Mouse (Mus musculus): Measurements from ENCODE around the gene Mybpc1. TPM values are rescaled to one million over a fixed set of nuclear protein-coding genes. Genes with fewer than 3 reads are reported as not detected.
"Not testable (repeated sequence)": the region's sequence is repeated elsewhere in the genome, so short reads cannot be mapped to it uniquely, and the experiment has no call there.

Gene Mybpc1
- polyA plus RNA-seq, 1 experiment: 0.26 TPM

DNA sequence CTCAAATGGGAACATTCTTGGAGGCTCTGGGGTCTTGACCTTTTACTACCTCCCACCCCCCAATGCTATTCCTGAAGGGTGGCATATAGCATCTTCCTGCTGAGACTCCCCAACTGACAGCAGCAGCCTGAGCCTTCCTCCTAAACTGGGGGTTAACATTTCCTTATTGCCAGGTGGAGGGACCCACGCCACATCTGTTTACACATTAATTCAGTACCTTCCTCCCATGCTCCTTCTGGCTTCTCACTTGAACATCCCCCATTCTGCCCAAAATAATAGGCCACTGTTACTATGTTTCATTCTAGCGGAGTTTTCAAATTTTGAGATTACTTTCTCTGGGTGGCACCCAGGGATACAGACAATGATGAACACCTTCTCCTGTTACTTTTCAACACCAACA lies 80.9 kb downstream of the Mybpc1 start:
- TF ChIP-seq POLR2A (IDR thresholded peaks at IDR 0.05; ENCODE audit: control insufficient read depth, extremely low read depth, insufficient read depth, low read length, poor library complexity) (no peak), CTCF (IDR thresholded peaks at IDR 0.05; ENCODE audit: borderline replicate concordance, control insufficient read depth, extremely low read depth, insufficient read depth, low read length, poor library complexity) (no peak)
- no peak overlapping the region for H3K4me3 ChIP-seq (ENCODE audit: control insufficient read depth, insufficient read depth, low read length)
- no peak overlapping the region for H3K27ac ChIP-seq (ENCODE audit: control insufficient read depth, insufficient read depth, low read length)
- H3K36me3 ChIP-seq (ENCODE audit: control insufficient read depth, insufficient read depth, low read length): no peaks in the 10 kb centered on the region
- H3K4me1 ChIP-seq (replicated peaks; ENCODE audit: control insufficient read depth, insufficient read depth, low read length): no peaks in the 10 kb centered on the region
- 97% methylated on average over 2 of the region's 2 CpGs for WGBS
- H3K27me3 ChIP-seq (ENCODE audit: control insufficient read depth, insufficient read depth, low read length): no peaks in the 10 kb centered on the region
- no peak for DNase-seq

- TF ChIP-seq POLR2A (IDR thresholded peaks at IDR 0.05; ENCODE audit: control insufficient read depth, extremely low read depth, insufficient read depth, low read length, poor library complexity): no peak
- TF ChIP-seq CTCF (IDR thresholded peaks at IDR 0.05; ENCODE audit: borderline replicate concordance, control insufficient read depth, extremely low read depth, insufficient read depth, low read length, poor library complexity): no peak
- DNase-seq: no peak
- Histone ChIP-seq H3K27me3 (ENCODE audit: control insufficient read depth, insufficient read depth, low read length) (no peaks in the 10 kb centered on the region), H3K4me3 (ENCODE audit: control insufficient read depth, insufficient read depth, low read length) (no peak overlapping the region), H3K27ac (ENCODE audit: control insufficient read depth, insufficient read depth, low read length) (no peak overlapping the region), H3K4me1 (replicated peaks; ENCODE audit: control insufficient read depth, insufficient read depth, low read length) (no peaks in the 10 kb centered on the region), H3K36me3 (ENCODE audit: control insufficient read depth, insufficient read depth, low read length) (no peaks in the 10 kb centered on the region)
- WGBS: 96% methylated on average over 1 of the region's 1 CpGs
These were observed 81.7 kb downstream of the Mybpc1 start for GRCm38 (mm10) chr10:88523212-88523611.

GRCm38 (mm10) chr10:88522795-88523194 lies 82.2 kb downstream of the Mybpc1 start:
- 95% methylated on average over 8 of the region's 8 CpGs for WGBS
- no peak overlapping the region for H3K27ac ChIP-seq (ENCODE audit: control insufficient read depth, insufficient read depth, low read length)
- H3K4me3 ChIP-seq (ENCODE audit: control insufficient read depth, insufficient read depth, low read length): no peak overlapping the region
- H3K36me3 ChIP-seq (ENCODE audit: control insufficient read depth, insufficient read depth, low read length): no peaks in the 10 kb centered on the region
- H3K4me1 ChIP-seq (replicated peaks; ENCODE audit: control insufficient read depth, insufficient read depth, low read length): no peaks in the 10 kb centered on the region
- TF ChIP-seq POLR2A (IDR thresholded peaks at IDR 0.05; ENCODE audit: control insufficient read depth, extremely low read depth, insufficient read depth, low read length, poor library complexity) (no peak), CTCF (IDR thresholded peaks at IDR 0.05; ENCODE audit: borderline replicate concordance, control insufficient read depth, extremely low read depth, insufficient read depth, low read length, poor library complexity) (no peak)
- no peak for DNase-seq
- H3K27me3 ChIP-seq (ENCODE audit: control insufficient read depth, insufficient read depth, low read length): no peaks in the 10 kb centered on the region

- not testable (repeated sequence) for DNase-seq; H3K4me3 ChIP-seq (ENCODE audit: control insufficient read depth, insufficient read depth, low read length); H3K27ac ChIP-seq (ENCODE audit: control insufficient read depth, insufficient read depth, low read length); H3K36me3 ChIP-seq (ENCODE audit: control insufficient read depth, insufficient read depth, low read length); H3K4me1 ChIP-seq (replicated peaks; ENCODE audit: control insufficient read depth, insufficient read depth, low read length); H3K27me3 ChIP-seq (ENCODE audit: control insufficient read depth, insufficient read depth, low read length)
- WGBS: 96% methylated on average over 7 of the region's 7 CpGs
These were observed 89.9 kb downstream of the Mybpc1 start for GRCm38 (mm10) chr10:88515049-88515448.

DNA sequence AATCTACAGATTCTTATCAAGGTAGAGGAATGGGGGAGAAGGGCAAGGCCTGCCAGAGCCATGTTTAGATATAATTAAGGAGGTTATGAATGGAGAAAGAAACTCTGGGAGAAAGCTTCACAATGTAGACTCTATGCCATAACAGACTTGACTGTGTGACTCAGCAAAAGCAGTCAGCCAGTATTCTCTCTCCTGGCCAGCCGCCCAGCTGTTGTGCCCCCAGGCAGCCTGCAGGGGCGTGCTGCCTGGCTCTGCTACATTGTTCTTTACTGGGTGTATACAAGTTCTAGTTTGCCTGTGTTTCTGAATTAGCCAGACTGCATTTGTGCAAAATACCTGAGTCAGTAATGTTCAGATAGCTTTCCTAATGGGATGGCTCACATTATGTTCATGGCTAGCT lies 90.5 kb downstream of the Mybpc1 start:
- Histone ChIP-seq H3K36me3 (ENCODE audit: control insufficient read depth, insufficient read depth, low read length) (no peaks in the 10 kb centered on the region), H3K4me3 (ENCODE audit: control insufficient read depth, insufficient read depth, low read length) (no peak overlapping the region), H3K27ac (ENCODE audit: control insufficient read depth, insufficient read depth, low read length) (no peak overlapping the region), H3K27me3 (ENCODE audit: control insufficient read depth, insufficient read depth, low read length) (no peaks in the 10 kb centered on the region), H3K4me1 (replicated peaks; ENCODE audit: control insufficient read depth, insufficient read depth, low read length) (no peaks in the 10 kb centered on the region)
- peak; percentile 20 for DNase-seq
- 56% methylated on average over 2 of the region's 2 CpGs for WGBS
- TF ChIP-seq CTCF (IDR thresholded peaks at IDR 0.05; ENCODE audit: borderline replicate concordance, control insufficient read depth, extremely low read depth, insufficient read depth, low read length, poor library complexity) (no peak), POLR2A (IDR thresholded peaks at IDR 0.05; ENCODE audit: control insufficient read depth, extremely low read depth, insufficient read depth, low read length, poor library complexity) (no peak)

DNA sequence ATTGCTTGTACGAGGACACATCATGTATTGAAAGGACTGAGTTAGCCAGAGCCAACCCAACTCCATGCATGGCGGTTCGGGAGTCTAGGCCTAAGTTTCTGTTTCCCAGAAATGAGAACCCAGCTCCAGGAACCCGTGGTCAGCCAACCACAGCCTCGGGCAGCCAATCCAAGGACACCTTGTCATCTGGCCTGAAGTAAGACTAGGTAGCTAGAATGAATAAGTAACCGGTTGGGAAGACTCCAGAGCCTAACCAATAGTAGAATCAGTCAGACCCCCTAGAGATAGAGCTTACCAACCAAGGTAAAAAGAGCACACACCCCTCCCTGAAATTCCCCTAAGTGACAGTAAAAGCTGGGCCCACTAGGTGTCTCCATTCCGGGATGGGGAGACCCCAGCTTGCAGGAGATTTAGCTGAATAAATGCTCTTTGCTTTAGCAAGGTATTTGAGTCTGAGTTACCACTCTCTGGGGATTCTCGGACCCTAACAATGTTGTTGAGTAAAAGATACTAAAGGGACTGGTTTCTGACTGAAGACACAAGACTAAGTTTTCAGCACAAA lies 91.3 kb downstream of the Mybpc1 start:
- DNase-seq: no peak
- Histone ChIP-seq H3K4me3 (ENCODE audit: control insufficient read depth, insufficient read depth, low read length) (no peak overlapping the region), H3K4me1 (replicated peaks; ENCODE audit: control insufficient read depth, insufficient read depth, low read length) (no peaks in the 10 kb centered on the region), H3K27ac (ENCODE audit: control insufficient read depth, insufficient read depth, low read length) (no peak overlapping the region), H3K36me3 (ENCODE audit: control insufficient read depth, insufficient read depth, low read length) (no peaks in the 10 kb centered on the region), H3K27me3 (ENCODE audit: control insufficient read depth, insufficient read depth, low read length) (no peaks in the 10 kb centered on the region)
- TF ChIP-seq CTCF (IDR thresholded peaks at IDR 0.05; ENCODE audit: borderline replicate concordance, control insufficient read depth, extremely low read depth, insufficient read depth, low read length, poor library complexity): no peak
- no peak for TF ChIP-seq POLR2A (IDR thresholded peaks at IDR 0.05; ENCODE audit: control insufficient read depth, extremely low read depth, insufficient read depth, low read length, poor library complexity)
- WGBS: 53% methylated on average over 8 of the region's 8 CpGs

- no peak for DNase-seq
- Histone ChIP-seq H3K4me1 (replicated peaks; ENCODE audit: control insufficient read depth, insufficient read depth, low read length) (no peaks in the 10 kb centered on the region), H3K27me3 (ENCODE audit: control insufficient read depth, insufficient read depth, low read length) (no peaks in the 10 kb centered on the region), H3K27ac (ENCODE audit: control insufficient read depth, insufficient read depth, low read length) (no peak overlapping the region), H3K4me3 (ENCODE audit: control insufficient read depth, insufficient read depth, low read length) (no peak overlapping the region), H3K36me3 (ENCODE audit: control insufficient read depth, insufficient read depth, low read length) (no peaks in the 10 kb centered on the region)
- TF ChIP-seq POLR2A (IDR thresholded peaks at IDR 0.05; ENCODE audit: control insufficient read depth, extremely low read depth, insufficient read depth, low read length, poor library complexity): no peak
- TF ChIP-seq CTCF (IDR thresholded peaks at IDR 0.05; ENCODE audit: borderline replicate concordance, control insufficient read depth, extremely low read depth, insufficient read depth, low read length, poor library complexity): no peak
- 94% methylated on average over 9 of the region's 9 CpGs for WGBS
These were observed 93.6 kb downstream of the Mybpc1 start for GRCm38 (mm10) chr10:88511355-88511754.

All from thymus, adult 2 months (tissue).